Comparison of ENCODE assay signal across 11 mouse cellular contexts in the genomic region with DNA sequence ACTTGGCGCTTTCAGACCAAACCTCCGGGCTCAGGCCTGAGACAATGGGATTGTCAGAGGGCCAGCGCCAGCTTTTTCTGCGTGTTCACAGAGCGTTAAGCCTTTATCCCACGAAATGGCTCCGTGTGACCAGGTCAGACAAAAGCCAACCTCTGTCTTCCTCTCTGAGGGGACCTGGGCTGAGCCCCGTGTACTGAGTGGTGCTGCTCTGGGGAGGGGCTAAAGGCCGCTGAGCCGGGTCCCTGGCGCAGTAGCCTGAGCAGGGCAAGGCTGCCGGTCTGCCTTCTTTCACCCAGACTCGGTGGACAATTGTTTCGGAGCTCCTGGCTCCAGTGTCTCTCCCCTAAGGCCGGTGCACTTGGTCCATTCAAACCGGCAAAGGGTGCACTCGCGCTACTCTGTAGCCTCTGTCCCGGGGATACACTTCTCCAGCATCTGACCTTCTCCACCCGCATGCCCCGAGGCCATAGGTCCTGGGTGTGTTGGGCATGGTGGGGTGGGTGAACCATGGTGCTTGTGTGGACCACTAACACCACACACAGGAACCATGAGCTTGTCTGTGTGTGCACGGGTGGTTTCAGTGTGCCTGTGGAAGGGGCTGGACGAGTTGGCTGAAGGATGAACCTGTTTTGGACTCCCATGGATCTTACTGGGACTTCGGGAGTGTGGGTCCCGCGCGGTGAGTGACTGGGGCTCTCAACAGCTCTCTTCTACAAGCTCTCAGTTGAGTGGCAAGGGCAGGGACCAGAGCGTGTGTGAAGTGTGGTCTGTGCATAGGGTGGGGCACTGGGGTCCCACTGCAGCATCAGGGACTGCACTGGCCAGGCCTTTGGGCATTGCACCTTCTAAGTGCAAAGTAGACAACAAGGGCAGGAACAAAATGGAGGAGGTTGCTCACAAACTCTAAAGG. TPM values are rescaled to one million over a fixed set of nuclear protein-coding genes. Genes with fewer than 3 reads are reported as not detected.
A peak's percentile ranks its signal among the peaks of the same experiment; 100 is the strongest.
DNase-seq lines count a peak whose midpoint lies in the region; ATAC-seq lines count a peak whose summit lies in the region.
"Had no signal": no experiment of that assay in that cellular context is flagged by ENCODE, and none has a peak within 500 bp of the region (broad histone marks: within the 10 kb centered on the region; RNA-seq: fewer than 3 reads in every experiment).

No protein-coding gene starts in this region.

- H3K27me3 ChIP-seq in heart, embryonic 14.5 days (ENCODE audit: control insufficient read depth, insufficient read depth, low read length): peaks cover 94% of the 10 kb centered on the region
- H3K27me3 ChIP-seq in forebrain, embryonic 16.5 days (replicated peaks; ENCODE audit: control insufficient read depth, insufficient read depth, low read length): peaks cover 68% of the 10 kb centered on the region
- H3K27me3 ChIP-seq in midbrain, embryonic 16.5 days (ENCODE audit: control insufficient read depth, insufficient read depth, low read depth, low read length): peaks cover 53% of the 10 kb centered on the region

- WGBS in heart, embryonic 14.5 days: 5% methylated on average over 28 of the region's 28 CpGs
- 3% methylated on average over 28 of the region's 28 CpGs for WGBS in forebrain, embryonic 16.5 days
- 5% methylated on average over 28 of the region's 28 CpGs for WGBS in midbrain, embryonic 16.5 days

- H3K4me3 ChIP-seq in heart, embryonic 14.5 days (ENCODE audit: control insufficient read depth in 1 of 2, insufficient read depth in 1 of 2, low read depth in 1 of 2, low read length in 2 of 2): peak overlapping the region in 1 of 2 experiments; percentile 17; a peak in 2 of 4 replicates
- H3K4me3 ChIP-seq in forebrain, embryonic 16.5 days (replicated peaks; ENCODE audit: low read length): no peak overlapping the region
- H3K4me3 ChIP-seq in midbrain, embryonic 16.5 days (ENCODE audit: low read depth, low read length): peak overlapping the region; percentile 4

- peak overlapping the region; percentile 34; the same call in 1 of the 2 replicates for H3K4me2 ChIP-seq in heart, embryonic 14.5 days (ENCODE audit: low read length)
- H3K4me2 ChIP-seq in forebrain, embryonic 16.5 days (ENCODE audit: low read length): peak overlapping the region; percentile 19; the same call in 1 of the 2 replicates
- peak overlapping the region; percentile 43 for H3K4me2 ChIP-seq in midbrain, embryonic 16.5 days (ENCODE audit: low read length)
- H3K4me2 ChIP-seq: liver, embryonic 11.5 days had no signal

- H3K4me1 ChIP-seq in heart, embryonic 14.5 days (ENCODE audit: control insufficient read depth in 2 of 2, insufficient read depth in 2 of 2, low read length in 2 of 2): peaks cover 0 to 5% of the 10 kb centered on the region in 2 experiments; a peak in 2 of 4 replicates
- H3K4me1 ChIP-seq in forebrain, embryonic 16.5 days (replicated peaks; ENCODE audit: control insufficient read depth, insufficient read depth, low read length): peaks cover 10% of the 10 kb centered on the region; the same call in 1 of the 2 replicates
- peaks cover 19% of the 10 kb centered on the region for H3K4me1 ChIP-seq in midbrain, embryonic 16.5 days (ENCODE audit: control insufficient read depth, insufficient read depth, low read length)

- ATAC-seq in heart, embryonic 14.5 days (ENCODE audit: insufficient number of reproducible peaks, insufficient read depth, low FRiP score, low read depth): no peak
- peak; percentile 29; the same call in 1 of the 2 replicates for ATAC-seq in forebrain, embryonic 16.5 days
- peak; percentile 66 for ATAC-seq in midbrain, embryonic 16.5 days

- no peak for DNase-seq in heart, postnatal 36 days
- DNase-seq in ZHBTc4 (ENCODE audit: low read depth, low spot score): peak; percentile 21
- no peak for DNase-seq in left cerebral cortex, postnatal 14 days (ENCODE audit: low spot score in 2 of 2)
- no peak for DNase-seq in layer of hippocampus, adult 18-20 months (ENCODE audit: low spot score in 2 of 2)
- DNase-seq in adrenal gland, postnatal 14 days: no peak
- DNase-seq: kidney, adult 11 months had no signal

- no peak overlapping the region for H3K27ac ChIP-seq in heart, embryonic 14.5 days (replicated peaks in 1 of 2; ENCODE audit: control insufficient read depth in 1 of 2, insufficient read depth in 1 of 2, low read depth in 2 of 2, low read length in 2 of 2)
- H3K27ac ChIP-seq in forebrain, embryonic 16.5 days (ENCODE audit: low read length): no peak overlapping the region
- H3K27ac ChIP-seq in midbrain, embryonic 16.5 days (ENCODE audit: low read length): peak overlapping the region; percentile 79

- no peaks in the 10 kb centered on the region for H3K36me3 ChIP-seq in heart, embryonic 14.5 days (ENCODE audit: control insufficient read depth, insufficient read depth, low read length)
- no peaks in the 10 kb centered on the region for H3K36me3 ChIP-seq in forebrain, embryonic 16.5 days (ENCODE audit: control insufficient read depth, insufficient read depth)
- H3K36me3 ChIP-seq in midbrain, embryonic 16.5 days (ENCODE audit: control insufficient read depth, insufficient read depth, low read length): no peaks in the 10 kb centered on the region

- H3K9me3 ChIP-seq in heart, embryonic 14.5 days (ENCODE audit: control insufficient read depth, low read length): no peaks in the 10 kb centered on the region
- no peaks in the 10 kb centered on the region; the same call in 1 of the 2 replicates for H3K9me3 ChIP-seq in forebrain, embryonic 16.5 days (ENCODE audit: control insufficient read depth, low read length)
- no peaks in the 10 kb centered on the region for H3K9me3 ChIP-seq in midbrain, embryonic 16.5 days (replicated peaks; ENCODE audit: control insufficient read depth, low read length, poor library complexity, severe bottlenecking)

- intact Hi-C loops in heart, postnatal 36 days (cut with DNase I): no loop called here
- intact Hi-C loops in left cerebral cortex, postnatal 14 days (cut with DNase I): loop anchor here (2.0 kb wide), 1 partner anchor 44 kb away; no protein-coding TSS in a partner anchor

- no peak overlapping the region for H3K9ac ChIP-seq in heart, embryonic 14.5 days (ENCODE audit: low read length)
- no peak overlapping the region for H3K9ac ChIP-seq in forebrain, embryonic 16.5 days (replicated peaks; ENCODE audit: low read depth, low read length)
- peak overlapping the region; percentile 27 for H3K9ac ChIP-seq in midbrain, embryonic 16.5 days (ENCODE audit: low read depth, low read length)

RNA-seq across cellular contexts. Expression of a gene that starts 40.9 kb away (rescaled TPM):
- polyA plus RNA-seq in heart, embryonic 14.5 days (2014; fragmentation: Nextera tagmentation; extraction: Ambion mirVana): not detected in 2 replicates
- not detected for total RNA-seq in heart, postnatal 36 days (2021)
- not detected in 2 replicates for polyA plus RNA-seq in forebrain, embryonic 16.5 days (2015; fragmentation: Nextera tagmentation; extraction: Ambion mirVana)
- polyA plus RNA-seq in midbrain, embryonic 16.5 days (2015; fragmentation: Nextera tagmentation; extraction: Ambion mirVana): 0.55 and 0.72 TPM in 2 replicates
- under 1 TPM; 0.13 to 0.44 TPM for total RNA-seq in left cerebral cortex, postnatal 14 days (2021)
- total RNA-seq in layer of hippocampus, adult 18-20 months (2021): under 1 TPM; 0.33 to 0.54 TPM
- total RNA-seq in adrenal gland, postnatal 14 days (2021): 0.19 and 0.30 TPM in 2 replicates
- total RNA-seq: CH12.LX had no signal
- polyA plus RNA-seq: liver, embryonic 11.5 days had no signal

RNA-seq across cellular contexts. Expression of a gene that starts 53.4 kb away (rescaled TPM):
- polyA plus RNA-seq in heart, embryonic 14.5 days (2014; fragmentation: Nextera tagmentation; extraction: Ambion mirVana): 26.6 and 34.0 TPM in 2 replicates
- 10 to 100 TPM; 18.8 to 21.2 TPM for total RNA-seq in heart, postnatal 36 days (2021)
- polyA plus RNA-seq in forebrain, embryonic 16.5 days (2015; fragmentation: Nextera tagmentation; extraction: Ambion mirVana): 76.9 and 83.7 TPM in 2 replicates
- 83.3 and 94.0 TPM in 2 replicates for polyA plus RNA-seq in midbrain, embryonic 16.5 days (2015; fragmentation: Nextera tagmentation; extraction: Ambion mirVana)
- total RNA-seq in left cerebral cortex, postnatal 14 days (2021): 10 to 100 TPM; 71.4 to 76.6 TPM
- 10 to 100 TPM; 62.3 to 62.5 TPM for total RNA-seq in layer of hippocampus, adult 18-20 months (2021)
- total RNA-seq in adrenal gland, postnatal 14 days (2021): 46.2 and 66.1 TPM in 2 replicates
